Comparison of ENCODE assay signal across 8 mouse cellular contexts in genomic region chr11:64434611-64435545, GRCm38 (mm10). TPM values are rescaled to one million over a fixed set of nuclear protein-coding genes. Genes with fewer than 3 reads are reported as not detected.
DNase-seq lines count a peak whose midpoint lies in the region; ATAC-seq and TF ChIP-seq lines count a peak whose summit lies in the region.

Hs3st3a1 (plus strand) TSS chr11:64435332.

- WGBS in hindbrain, embryonic 10.5 days: under 1% methylated on average over 36 of the region's 36 CpGs
- WGBS in small intestine, adult 2 months: 2% methylated on average over 35 of the region's 36 CpGs

- no peak for TF ChIP-seq POLR2A in small intestine, adult 2 months (IDR thresholded peaks at IDR 0.05; ENCODE audit: low read depth, low read length)

- no peak within 1 kb of the TSS for H3K27ac ChIP-seq in ES-E14 (ENCODE audit: insufficient read depth, low read depth, low read length, poor library complexity, severe bottlenecking)
- peak within 1 kb of the TSS; percentile 91 for H3K27ac ChIP-seq in hindbrain, embryonic 10.5 days
- peak within 1 kb of the TSS; percentile 51 for H3K27ac ChIP-seq in small intestine, adult 2 months (ENCODE audit: insufficient read depth, low read depth, low read length)

- H3K9me3 ChIP-seq in ES-E14 (ENCODE audit: control insufficient read depth, insufficient read depth, low read depth, low read length): no peaks in the 10 kb centered on the region
- no peaks in the 10 kb centered on the region for H3K9me3 ChIP-seq in hindbrain, embryonic 10.5 days

- TF ChIP-seq CTCF in small intestine, adult 2 months (IDR thresholded peaks at IDR 0.05; ENCODE audit: extremely low read depth, insufficient read length, insufficient replicate concordance, low read depth, low read length): no peak

- H3K4me1 ChIP-seq in ES-E14 (ENCODE audit: control insufficient read depth in 2 of 2, insufficient read depth in 2 of 2, low read length in 2 of 2, poor library complexity in 1 of 2): no peaks in the 10 kb centered on the region
- H3K4me1 ChIP-seq in hindbrain, embryonic 10.5 days (replicated peaks): peaks cover 37% of the 10 kb centered on the region
- peaks cover 5% of the 10 kb centered on the region; the same call in 1 of the 2 replicates for H3K4me1 ChIP-seq in small intestine, adult 2 months (ENCODE audit: control insufficient read depth, insufficient read depth, insufficient read length, low read length)

- ATAC-seq in megakaryocyte-erythroid progenitor cell, adult 5-6 weeks (replicated peaks; ENCODE audit: low FRiP score, low TSS enrichment, poor library complexity, severe bottlenecking): peak; percentile 55
- ATAC-seq in activated CD4-positive, CD25-positive, alpha-beta regulatory T cell, adult 4 months: no peak

- peak within 1 kb of the TSS; percentile 8; the same call in 1 of the 2 replicates for H3K9ac ChIP-seq in ES-E14 (ENCODE audit: insufficient read depth, low read depth, low read length, poor library complexity, severe bottlenecking)

- in situ Hi-C loops in ES-E14 (cut with MboI; ENCODE audit: low sequenced_read_pairs in 2 of 2, unreplicated experiment in 2 of 2): loop anchor here in 1 of 2 experiments (25.0 kb wide), 1 partner anchor 523 kb away; the partner anchor contains the start of gene Hs3st3b1

- H3K27me3 ChIP-seq in hindbrain, embryonic 10.5 days (ENCODE audit: insufficient read depth, poor library complexity, severe bottlenecking): peaks cover 48% of the 10 kb centered on the region
- H3K27me3 ChIP-seq in small intestine, adult 2 months (ENCODE audit: control insufficient read depth, insufficient read depth, low read length): peaks cover 20% of the 10 kb centered on the region

- intact Hi-C loops in left cerebral cortex, postnatal 4 days (cut with DNase I): no loop called here

- no peaks in the 10 kb centered on the region for H3K36me3 ChIP-seq in ES-E14 (ENCODE audit: control insufficient read depth, insufficient read depth, low read length, poor library complexity, severe bottlenecking)
- no peaks in the 10 kb centered on the region for H3K36me3 ChIP-seq in hindbrain, embryonic 10.5 days
- no peaks in the 10 kb centered on the region for H3K36me3 ChIP-seq in small intestine, adult 2 months (ENCODE audit: control insufficient read depth, insufficient read depth, low read length)

- peak; percentile 72 for DNase-seq in ES-E14 (ENCODE audit: low read depth, low spot score)
- peak; percentile 12 to 17 for DNase-seq in adrenal gland, postnatal 4 days (ENCODE audit: low spot score in 2 of 2)
- DNase-seq in frontal cortex, postnatal 25 days (ENCODE audit: low spot score in 2 of 2): peak; percentile 4 to 12
- DNase-seq in hindbrain, embryonic 10.5 days (ENCODE audit: low spot score): peak; percentile 86
- DNase-seq in left cerebral cortex, postnatal 4 days: peak; percentile 8

- H3K4me3 ChIP-seq in ES-E14 (ENCODE audit: insufficient read depth in 1 of 2, low read depth in 1 of 2, low read length in 2 of 2, poor library complexity in 1 of 2, severe bottlenecking in 1 of 2): peak within 1 kb of the TSS; percentile 55 to 62
- peak within 1 kb of the TSS; percentile 80 for H3K4me3 ChIP-seq in hindbrain, embryonic 10.5 days
- H3K4me3 ChIP-seq in small intestine, adult 2 months (ENCODE audit: low read depth, low read length): peak within 1 kb of the TSS; percentile 62

TF ChIP-seq in ES-E14, 5 proteins besides CTCF, POLR2A, EP300 and RAD21:
- peak; percentile 98 for TF ChIP-seq ZNF384 (IDR thresholded peaks at IDR 0.05; ENCODE audit: low read depth, low read length)
- TF ChIP-seq MAFK (IDR thresholded peaks at IDR 0.05; ENCODE audit: insufficient read depth, low read depth, low read length): no peak

RNA-seq across cellular contexts. Expression of gene Hs3st3a1, which starts in this region (rescaled TPM):
- 0.05 and 0.22 TPM in 2 replicates for total RNA-seq in ES-E14 (2012; rRNA removed)
- under 1 TPM; 0.20 to 0.78 TPM for total RNA-seq in adrenal gland, postnatal 4 days (2021)
- polyA plus RNA-seq in hindbrain, embryonic 10.5 days (2016; fragmentation: Nextera tagmentation; extraction: Ambion mirVana): 1.6 and 1.7 TPM in 2 replicates
- under 1 TPM; 0.52 to 0.56 TPM for total RNA-seq in left cerebral cortex, postnatal 4 days (2021)
- total RNA-seq in megakaryocyte-erythroid progenitor cell, adult 5-6 weeks (2014; fragmentation: Nextera tagmentation): not detected in 2 replicates
- not detected in 2 replicates for total RNA-seq in megakaryocyte-erythroid progenitor cell, adult 5-6 weeks (2017)
- 0.42 and 0.52 TPM in 2 replicates for polyA plus RNA-seq in small intestine, adult 2 months (2012; rRNA removed)
- polyA plus RNA-seq in activated CD4-positive, CD25-positive, alpha-beta regulatory T cell, adult 4 months (2017; shearing (Covaris generic)): not detected

Comparison
In these comparisons a context has a peak if more than half of its experiments do, and no peak if none do; other contexts are left out.
1. Peak in DNase-seq, H3K4me3 ChIP-seq and H3K9ac ChIP-seq in ES-E14; RNA of the gene not detected or under 1 TPM.
2. Peak in DNase-seq in adrenal gland, postnatal 4 days; RNA of the gene not detected or under 1 TPM.
3. Peak in DNase-seq in left cerebral cortex, postnatal 4 days; RNA of the gene not detected or under 1 TPM.
4. Peak in ATAC-seq in megakaryocyte-erythroid progenitor cell, adult 5-6 weeks; RNA of the gene not detected or under 1 TPM.
5. DNase-seq: peak in every context shown above with its lines; median percentile 86 in hindbrain, embryonic 10.5 days; 72 in ES-E14; 14 in adrenal gland, postnatal 4 days; 8 in frontal cortex, postnatal 25 days; 8 in left cerebral cortex, postnatal 4 days.